Mouse (Mus musculus) mouse embryonic stem cell (cell line): ENCODE results near the gene Olfr46.
"Not testable (repeated sequence)": the region's sequence is repeated elsewhere in the genome, so short reads cannot be mapped to it uniquely, and the experiment has no call there.

Experiments
- in situ Hi-C, 2 experiments: fragments of 300-500 bp; cut with MboI; formaldehyde crosslinking; loops; 1 replicate in 1 of 2; 3 replicates in 1 of 2; pipeline ENCODE4 v1.14.3; 2019 to 2020; ENCODE audit warnings: low sequenced_read_pairs in 2 of 2, low pct_unique_long_range_greater_than_20kb in 1 of 2, mixed read lengths in 1 of 2; ENCODE audit not compliant: unreplicated experiment in 1 of 2

The Olfr46 gene

DNA sequence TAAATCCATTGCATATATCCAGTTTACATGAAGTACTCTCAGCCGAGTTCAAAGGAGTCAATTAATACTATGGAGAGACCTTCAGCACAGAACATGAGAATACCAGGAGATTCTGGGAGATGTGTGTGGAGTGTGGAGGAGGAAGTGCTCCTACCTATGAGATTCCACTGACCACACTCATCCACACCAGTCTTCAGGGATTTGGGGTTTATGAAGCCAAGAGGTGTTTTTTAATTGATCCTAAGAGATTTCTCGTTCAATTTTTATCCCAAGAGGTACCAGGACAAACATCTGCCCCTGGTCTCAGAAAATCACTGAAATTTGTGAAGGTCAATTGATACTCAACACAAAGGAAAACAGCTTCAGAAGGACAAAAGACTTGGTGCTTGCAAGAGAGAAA is at the start of gene Olfr46:
Olfr46 (plus strand) TSS at position 301 of the 400 bp plus-strand sequence.
- in situ Hi-C loops, result not testable (repeated sequence)

DNA sequence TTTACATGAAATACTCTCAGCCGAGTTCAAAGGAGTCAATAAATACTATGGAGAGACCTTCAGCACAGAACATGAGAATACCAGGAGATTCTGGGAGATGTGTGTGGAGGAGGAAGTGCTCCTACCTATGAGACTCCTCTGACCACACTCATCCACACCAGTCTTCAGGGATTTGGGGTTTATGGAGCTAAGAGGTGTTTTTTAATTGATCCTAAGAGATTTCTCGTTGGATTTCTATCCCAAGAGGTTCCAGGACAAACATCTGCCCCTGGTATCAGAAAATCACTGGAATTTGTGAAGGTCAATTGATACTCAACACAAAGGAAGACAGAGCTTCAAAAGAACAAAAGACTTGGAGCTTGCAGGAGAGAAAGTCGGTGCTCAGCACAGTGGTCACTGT is 33.5 kb upstream of the Olfr46 start, which contains the start of gene Olfr538:
Olfr538 (plus strand) TSS at position 301 of the 400 bp plus-strand sequence.
- in situ Hi-C loops, result no loop called here

DNA sequence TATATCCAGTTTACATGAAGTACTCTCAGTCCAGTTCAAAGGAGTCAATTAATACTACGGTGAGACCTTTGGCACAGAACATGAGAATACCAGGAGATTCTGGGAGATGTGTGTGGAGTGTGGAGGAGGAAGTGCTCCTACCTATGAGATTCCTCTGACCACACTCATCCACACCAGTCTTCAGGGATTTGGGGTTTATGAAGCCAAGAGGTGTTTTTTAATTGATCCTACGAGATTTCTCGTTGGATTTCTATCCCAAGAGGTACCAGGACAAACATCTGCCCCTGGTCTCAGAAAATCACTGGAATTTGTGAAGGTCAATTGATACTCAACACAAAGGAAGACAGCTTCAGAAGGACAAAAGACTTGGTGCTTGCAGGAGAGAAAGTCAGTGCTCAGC is 27.6 kb downstream of the Olfr46 start, which contains the start of gene Olfr61:
Olfr61 (plus strand) TSS at position 301 of the 400 bp plus-strand sequence.
- in situ Hi-C loops, result not testable (repeated sequence)

DNA sequence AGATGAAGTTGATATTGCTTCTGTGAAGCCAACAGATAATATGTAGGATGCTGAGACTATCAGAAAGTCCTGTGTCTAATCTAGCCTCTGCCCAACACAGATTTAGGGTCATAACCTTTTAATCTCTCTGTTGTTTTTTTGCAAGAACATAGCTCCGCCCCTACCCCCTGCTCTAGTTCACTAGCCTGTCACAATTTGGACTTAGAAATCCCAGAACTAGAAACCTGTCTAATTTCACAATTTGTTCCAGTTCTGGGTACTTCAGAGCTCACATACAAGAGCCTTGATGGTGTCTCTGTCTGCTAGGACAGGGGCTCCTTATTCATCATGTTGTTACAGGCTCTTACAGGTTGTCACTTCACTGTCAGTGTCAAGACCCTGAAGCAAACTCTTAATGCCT is 29.5 kb downstream of the Olfr46 start:
- in situ Hi-C loops, result no loop called here

DNA sequence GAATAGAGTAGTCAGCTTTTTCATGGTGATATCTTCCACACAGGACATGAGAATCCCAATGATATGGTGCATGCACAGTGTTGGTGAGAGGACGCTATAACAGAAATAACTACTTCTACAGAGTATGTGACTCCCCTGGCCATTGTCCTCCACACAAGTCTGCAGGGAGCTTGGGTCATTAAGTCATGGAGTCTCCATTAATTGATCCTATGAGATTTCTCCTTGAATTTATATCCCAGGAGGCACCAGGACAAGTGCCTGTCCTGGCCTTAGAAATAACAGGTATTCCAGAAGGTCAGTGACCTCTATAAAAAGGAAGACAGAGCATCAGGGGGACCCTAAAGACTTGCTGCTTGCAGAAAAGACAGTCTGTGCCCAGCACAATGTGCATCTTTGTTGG is 45.1 kb downstream of the Olfr46 start, which contains the start of gene Olfr53:
Olfr53 (plus strand) TSS at position 301 of the 400 bp plus-strand sequence.
- in situ Hi-C loops, result no loop called here

DNA sequence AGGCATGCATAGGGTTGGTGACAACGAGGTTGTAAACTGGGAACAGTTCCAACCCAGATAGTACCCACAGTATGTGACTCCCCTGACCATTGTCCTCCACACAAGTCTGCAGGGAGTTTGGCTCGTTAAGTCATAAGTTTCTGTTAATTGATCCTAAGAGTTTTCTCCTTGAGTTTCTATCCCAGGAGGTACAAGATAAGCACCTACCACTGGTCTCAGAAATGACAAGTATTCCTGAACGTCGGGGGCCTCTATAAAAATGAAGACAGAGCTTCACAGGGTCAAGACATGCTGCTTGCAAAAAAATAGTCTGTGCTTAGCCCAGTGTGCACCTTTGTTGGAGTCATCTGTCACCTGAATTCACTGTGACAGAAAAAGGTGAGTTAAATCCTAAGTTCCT is 58.6 kb downstream of the Olfr46 start, which contains the start of gene Olfr539:
Olfr539 (plus strand) TSS at position 301 of the 400 bp plus-strand sequence.
- in situ Hi-C loops, result no loop called here
